Mouse (Mus musculus): ENCODE measurements around the gene Taf8.

- TF ChIP-seq CTCF (IDR thresholded peaks at IDR 0.05; ENCODE audit: insufficient read depth, low read depth, low read length) (no peak), POLR2A (IDR thresholded peaks at IDR 0.05; ENCODE audit: insufficient read depth, low read depth, low read length) (no peak)
Observed at GRCm38 (mm10) chr17:47545154-47545553, 43.1 kb upstream of the Taf8 start.

Measured in olfactory bulb, adult 2 months (tissue).